Mouse (Mus musculus): ENCODE measurements at regions not wholly inside any gene's neighbourhood (a gene's known extent, or its start where the extent isn't known, plus 50 kb on each side); places are given as distances from the start of the nearest gene placed in this dataset.

DNA sequence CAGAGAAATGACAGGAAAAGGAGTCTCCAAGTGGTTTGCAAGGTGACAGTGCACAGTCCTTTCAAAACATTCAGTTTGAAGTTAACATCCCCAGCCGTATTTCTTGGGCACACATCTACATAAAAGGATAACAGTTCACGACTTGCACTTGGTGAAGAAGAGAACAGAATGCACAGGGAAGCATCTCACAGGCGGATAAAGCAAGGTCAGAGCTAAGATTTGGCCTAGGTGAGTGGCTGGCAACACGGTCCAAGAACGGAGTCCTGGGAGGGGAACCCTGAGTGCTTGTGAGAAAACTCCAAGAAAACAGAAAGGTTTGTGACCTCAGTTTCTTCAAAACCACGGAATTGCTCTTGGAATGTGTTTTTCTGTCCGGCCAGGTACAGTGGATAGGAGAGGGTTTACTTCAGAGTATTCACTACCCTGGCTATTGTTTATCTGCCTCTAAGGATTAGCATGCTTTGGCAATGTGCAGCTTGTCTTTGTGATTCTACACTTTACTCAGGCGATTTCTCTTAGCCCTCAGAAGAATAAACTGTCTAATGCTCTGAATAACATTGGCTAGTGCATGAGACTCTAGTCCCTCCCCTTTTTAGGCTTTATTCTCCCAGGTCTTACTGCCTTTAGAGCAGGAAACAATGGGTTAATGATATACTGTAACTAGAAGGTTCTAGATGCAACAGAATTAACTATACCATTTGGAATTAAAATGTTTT lies 73.4 kb upstream of the Chd2 start:
- TF ChIP-seq POLR2A (IDR thresholded peaks at IDR 0.05; ENCODE audit: low read depth, low read length) (no peak), IRF4 (IDR thresholded peaks at IDR 0.05; ENCODE audit: low read depth, low read length) (no peak), CTCF (conservative IDR thresholded peaks at IDR 0.05 in 1 of 2, IDR thresholded peaks at IDR 0.05 in 1 of 2; ENCODE audit: low read depth in 2 of 2, low read length in 2 of 2) (no peak), POLR2AphosphoS2 (IDR thresholded peaks at IDR 0.05; ENCODE audit: low read depth, low read length) (no peak), RCOR1 (conservative IDR thresholded peaks at IDR 0.05; ENCODE audit: low read depth, low read length) (no peak), ZC3H11A (IDR thresholded peaks at IDR 0.05; ENCODE audit: low read depth, low read length) (no peak), MAX (IDR thresholded peaks at IDR 0.05; ENCODE audit: low read length) (no peak), USF1 (IDR thresholded peaks at IDR 0.05; ENCODE audit: low read depth, low read length) (no peak)

All from CH12.LX (cell line).